Mouse (Mus musculus) skeletal muscle tissue, postnatal 0 days (tissue): Measurements from ENCODE around the gene Tbc1d22b. TPM values are rescaled to one million over a fixed set of nuclear protein-coding genes. Genes with fewer than 3 reads are reported as not detected.

Experiments
- microRNA-seq, 2 experiments: library from miRNA; unstranded; fragments of <30 nt; microRNA quantifications; one replicate each; pipeline ENCODE4; 2016
- polyA plus RNA-seq: library from polyadenylated mRNA; unstranded; fragments of >200 nt; fragmentation: Nextera tagmentation; extraction: Ambion mirVana; gene quantifications from 2 replicates; pipeline ENCODE4 v1.2.1, GENCODE M21; 2015

The Tbc1d22b gene
- polyA plus RNA-seq = 4.4 and 4.6 TPM in 2 replicates

DNA sequence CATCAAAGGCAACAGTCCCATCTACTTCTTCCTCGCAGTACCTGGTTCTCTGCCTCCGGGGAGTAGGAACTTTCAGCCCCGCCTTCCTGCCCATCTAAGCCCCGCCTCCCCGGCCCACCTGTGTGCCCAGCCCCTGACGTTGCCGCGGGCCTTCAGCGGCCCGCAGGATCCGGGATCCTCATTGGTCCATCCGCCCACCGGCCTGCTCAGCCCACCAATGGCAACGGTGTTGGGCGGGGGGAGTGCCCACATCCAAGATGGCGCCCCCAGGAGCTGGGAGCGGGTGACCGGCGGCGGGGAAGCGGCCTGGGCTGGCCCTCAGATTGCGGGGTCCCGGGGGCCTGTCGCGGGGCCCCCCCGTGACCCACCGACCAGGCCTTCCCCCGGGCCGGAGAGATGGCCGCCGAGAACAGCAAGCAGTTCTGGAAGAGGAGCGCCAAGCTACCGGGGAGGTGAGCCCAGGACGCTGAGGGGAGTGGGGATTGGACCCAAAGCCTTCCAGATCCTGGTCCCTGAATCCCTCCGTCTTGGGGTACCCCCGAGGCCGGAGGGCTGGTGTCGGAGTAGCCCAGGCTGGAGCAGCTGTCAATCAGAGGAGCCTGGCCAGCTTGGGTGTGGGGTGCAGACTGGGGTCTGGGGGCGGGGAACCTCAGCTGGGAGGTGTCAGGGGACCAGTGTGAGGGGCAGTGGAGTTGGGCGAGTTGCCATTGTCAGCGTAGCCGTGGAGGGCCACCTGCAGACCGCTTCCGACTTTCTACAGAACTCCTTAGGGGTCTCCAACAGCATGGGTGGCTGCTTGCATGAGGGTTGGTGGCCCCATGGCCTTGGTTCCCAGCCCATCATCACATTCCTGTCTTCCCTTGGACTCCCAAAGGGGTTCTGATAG is at the start of gene Tbc1d22b, which contains the start of gene Gm17657:
Tbc1d22b (plus strand) TSS at position 243 of the 886 bp plus-strand sequence.
Gm17657 (minus strand) TSS at position 96 of the 886 bp plus-strand sequence.

GRCm38 (mm10) chr17:29552162-29552732 is 2.7 kb downstream of the Tbc1d22b start, which contains the start of gene Tmem217:
Gene Tmem217, minus strand, starts transcription at chr17:29552385.

DNA sequence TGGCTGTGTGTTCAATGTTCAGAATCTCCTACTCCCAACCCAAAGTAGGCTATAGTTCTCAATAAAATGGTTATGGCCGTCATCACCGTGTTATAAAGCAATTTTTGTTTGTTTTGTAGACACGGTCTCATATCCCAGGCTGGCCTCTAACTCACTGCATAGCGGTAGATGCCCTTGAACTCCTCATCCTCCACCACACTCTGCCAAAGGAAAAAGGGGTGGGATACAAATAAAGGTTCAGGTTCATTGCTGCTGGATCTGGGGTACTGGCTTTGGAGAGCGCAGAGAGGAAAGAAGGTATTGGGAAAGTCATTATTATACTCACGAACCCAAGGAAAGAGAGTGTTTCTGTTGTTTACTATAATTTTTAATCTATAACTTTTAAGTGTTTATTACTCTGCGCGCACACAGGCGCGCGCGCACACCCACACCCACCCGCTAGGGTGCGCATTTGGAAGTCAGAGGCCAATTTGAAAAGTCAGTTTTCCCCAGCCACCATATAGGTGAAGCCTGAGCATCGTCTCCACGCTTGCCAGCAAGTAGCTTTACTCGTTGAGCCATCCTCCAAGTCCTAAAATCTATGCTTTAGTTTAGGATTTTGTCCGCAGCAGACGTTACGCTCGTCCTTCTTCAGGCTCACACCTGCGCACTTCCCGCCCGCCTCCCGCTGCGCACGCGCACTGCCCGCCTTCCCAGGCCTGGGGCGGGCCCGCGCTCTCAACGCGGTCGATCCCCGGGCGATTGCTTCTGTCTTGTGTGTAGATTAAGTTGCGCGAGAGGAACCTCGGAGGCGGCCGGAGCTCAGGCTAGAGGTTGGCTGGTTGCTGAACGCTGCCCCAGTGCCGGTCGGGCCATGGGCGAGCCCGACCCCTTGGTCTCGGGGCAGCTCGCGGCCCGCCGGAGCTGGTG is 64.8 kb downstream of the Tbc1d22b start, which contains the start of the genes Rnf8 and Gm28043:
Rnf8 (plus strand) TSS at position 676 of the 909 bp plus-strand sequence.
Gm28043 (plus strand) TSS at position 762 of the 909 bp plus-strand sequence.

Small RNAs within 50 kb of the gene (microRNA-seq; reads per million reads assigned to microRNA genes)
- 0 reads per million in 2 experiments for gene Mir7667

Other genes with a start within 250 kb of the Tbc1d22b start
- 11.8 and 15.1 TPM in 2 replicates for gene Pi16, start 232.1 kb upstream of the Tbc1d22b start, polyA plus RNA-seq
- gene Mtch1, start 201.9 kb upstream of the Tbc1d22b start, polyA plus RNA-seq = 185 and 194 TPM in 2 replicates
- 4.5 and 5.5 TPM in 2 replicates for gene Fgd2, start 188.9 kb upstream of the Tbc1d22b start, polyA plus RNA-seq
- gene Pim1, start 59.0 kb upstream of the Tbc1d22b start, polyA plus RNA-seq = 14.2 and 14.9 TPM in 2 replicates
- not detected in 2 replicates for gene Gm17657, start 147 bp upstream of the Tbc1d22b start, polyA plus RNA-seq
- gene Tmem217, start 2.6 kb downstream of the Tbc1d22b start, polyA plus RNA-seq = 0.12 and 0.33 TPM in 2 replicates
- 39.4 and 41.7 TPM in 2 replicates for gene Rnf8, start 65.0 kb downstream of the Tbc1d22b start, polyA plus RNA-seq
- gene Gm28043, start 65.1 kb downstream of the Tbc1d22b start, polyA plus RNA-seq = 0.68 and 1.1 TPM in 2 replicates
- 64.7 and 69.2 TPM in 2 replicates for gene Cmtr1, start 110.8 kb downstream of the Tbc1d22b start, polyA plus RNA-seq
- 3.2 and 4.1 TPM in 2 replicates for gene Ccdc167, start 167.3 kb downstream of the Tbc1d22b start, polyA plus RNA-seq